Mouse (Mus musculus) CH12.LX (cell line): ENCODE measurements around the gene Ylpm1. TPM values are rescaled to one million over a fixed set of nuclear protein-coding genes. Genes with fewer than 3 reads are reported as not detected.

Experiments used
- DNase-seq: peaks from one replicate; pipeline ENCODE4 v3.0.0-alpha.2; 2013; ENCODE audit errors: extremely low read depth
- H3K27ac ChIP-seq: 2 replicates; pipeline ENCODE4 v1.5.1; 2012; ENCODE audit warnings: low read depth, mild to moderate bottlenecking, control low read depth, moderate library complexity; ENCODE audit not compliant: insufficient read depth
- H3K27me3 ChIP-seq: replicated peaks from 2 replicates; pipeline ENCODE3; 2012; ENCODE audit warnings: inconsistent platforms
- H3K36me3 ChIP-seq, 2 experiments: replicated peaks in 1 of 2; 2 replicates each; pipeline versions ENCODE3 to v1.6.1; 2012; ENCODE audit warnings: inconsistent platforms in 1 of 2, low read length in 1 of 2, mild to moderate bottlenecking in 1 of 2, mixed read lengths in 1 of 2, moderate library complexity in 1 of 2; ENCODE audit not compliant: control insufficient read depth in 1 of 2, insufficient read depth in 1 of 2
- H3K4me1 ChIP-seq, 2 experiments: 2 replicates each; pipeline ENCODE4 v1.6.1; 2012; ENCODE audit warnings: inconsistent platforms in 1 of 2, moderate library complexity in 1 of 2; ENCODE audit not compliant: insufficient read depth in 2 of 2, control insufficient read depth in 1 of 2
- H3K4me2 ChIP-seq: 2 replicates; pipeline ENCODE4 v1.6.1; 2012; ENCODE audit warnings: low read depth, mild to moderate bottlenecking, control low read depth; ENCODE audit not compliant: poor library complexity, insufficient read depth, severe bottlenecking
- H3K4me3 ChIP-seq, 3 experiments: fragments of 150-350 bp in 1 of 3; sonication (generic) in 1 of 3; replicated peaks in 1 of 3; 2 replicates each; pipeline versions ENCODE3 to v1.5.1; 2011 to 2012; ENCODE audit warnings: low read depth in 2 of 3, low read length in 2 of 3, mild to moderate bottlenecking in 2 of 3, moderate library complexity in 2 of 3, control low read depth in 1 of 3, improper control_type of control experiment in 1 of 3, inconsistent platforms in 1 of 3, mixed read lengths in 1 of 3; ENCODE audit not compliant: poor library complexity in 1 of 3
- H3K79me2 ChIP-seq: replicated peaks from 2 replicates; pipeline ENCODE4 v1.6.1; 2012; ENCODE audit warnings: mild to moderate bottlenecking, moderate library complexity; ENCODE audit not compliant: control insufficient read depth, poor library complexity, insufficient read depth, severe bottlenecking; ENCODE audit errors: extremely low read depth
- H3K9ac ChIP-seq: 2 replicates; pipeline ENCODE4 v1.6.1; 2012; ENCODE audit warnings: low read depth, mild to moderate bottlenecking, control low read depth, moderate library complexity; ENCODE audit not compliant: insufficient read depth
- H3K9me3 ChIP-seq: replicated peaks from 2 replicates; pipeline ENCODE3; 2012; ENCODE audit warnings: low read length, inconsistent platforms, mixed read lengths
- BHLHE40 ChIP-seq: IDR thresholded peaks from 2 replicates; pipeline ENCODE4 v1.6.1; 2011; ENCODE audit warnings: mild to moderate bottlenecking, low read depth, low read length, improper control_type of control experiment
- CHD1 ChIP-seq: IDR thresholded peaks from 2 replicates; pipeline ENCODE4 v1.6.1; 2012; ENCODE audit warnings: low read depth, low read length, improper control_type of control experiment, inconsistent platforms
- CHD2 ChIP-seq: IDR thresholded peaks from 2 replicates; pipeline ENCODE4 v1.6.1; 2011; ENCODE audit warnings: low read length, improper control_type of control experiment
- CTCF ChIP-seq, 2 experiments: IDR thresholded peaks in 1 of 2; conservative IDR thresholded peaks in 1 of 2; 2 replicates each; pipeline ENCODE4 v1.5.1; 2011 to 2012; ENCODE audit warnings: low read depth in 2 of 2, low read length in 2 of 2, improper control_type of control experiment in 1 of 2, inconsistent platforms in 1 of 2, mild to moderate bottlenecking in 1 of 2, moderate library complexity in 1 of 2
- EP300 ChIP-seq: IDR thresholded peaks from 2 replicates; pipeline ENCODE4 v1.6.1; 2011; ENCODE audit warnings: low read length, improper control_type of control experiment
- ETS1 ChIP-seq: conservative IDR thresholded peaks from 2 replicates; pipeline ENCODE4 v1.6.1; 2012; ENCODE audit warnings: low read depth, mild to moderate bottlenecking, inconsistent platforms, low read length, improper control_type of control experiment, moderate library complexity
- IRF4 ChIP-seq: IDR thresholded peaks from 2 replicates; pipeline ENCODE4 v1.6.1; 2014; ENCODE audit warnings: low read depth, mild to moderate bottlenecking, inconsistent platforms, low read length, improper control_type of control experiment
- KAT2A ChIP-seq: IDR thresholded peaks from 2 replicates; pipeline ENCODE4 v1.6.1; 2012; ENCODE audit warnings: low read length, improper control_type of control experiment, inconsistent platforms; ENCODE audit not compliant: insufficient replicate concordance
- MAZ ChIP-seq: IDR thresholded peaks from 2 replicates; pipeline ENCODE4 v1.6.1; 2012; ENCODE audit warnings: low read depth, mild to moderate bottlenecking, inconsistent platforms, low read length, improper control_type of control experiment, moderate library complexity
- NELFE ChIP-seq: IDR thresholded peaks from 2 replicates; pipeline ENCODE4 v1.6.1; 2011; ENCODE audit warnings: low read depth, low read length, improper control_type of control experiment
- POLR2A ChIP-seq: IDR thresholded peaks from 2 replicates; pipeline ENCODE4 v1.6.1; 2011; ENCODE audit warnings: low read depth, mild to moderate bottlenecking, improper control_type of control experiment, low read length
- POLR2AphosphoS2 ChIP-seq: IDR thresholded peaks from 2 replicates; pipeline ENCODE4 v1.6.1; 2011; ENCODE audit warnings: low read depth, low read length, improper control_type of control experiment
- RAD21 ChIP-seq: IDR thresholded peaks from 2 replicates; pipeline ENCODE4 v1.6.1; 2011; ENCODE audit warnings: low read depth, mild to moderate bottlenecking, low read length, improper control_type of control experiment, moderate library complexity
- RCOR1 ChIP-seq: conservative IDR thresholded peaks from 2 replicates; pipeline ENCODE4 v1.6.1; 2012; ENCODE audit warnings: low read depth, mild to moderate bottlenecking, inconsistent platforms, low read length, improper control_type of control experiment
- SMC3 ChIP-seq: IDR thresholded peaks from 2 replicates; pipeline ENCODE4 v1.6.1; 2011; ENCODE audit warnings: low read depth, low read length, improper control_type of control experiment
- TBP ChIP-seq: conservative IDR thresholded peaks from 2 replicates; pipeline ENCODE4 v1.6.1; 2011; ENCODE audit warnings: low read depth, low read length, improper control_type of control experiment
- USF1 ChIP-seq: IDR thresholded peaks from 2 replicates; pipeline ENCODE4 v1.6.1; 2014; ENCODE audit warnings: low read depth, mild to moderate bottlenecking, inconsistent platforms, low read length, improper control_type of control experiment
- ZKSCAN1 ChIP-seq: IDR thresholded peaks from 2 replicates; pipeline ENCODE4 v1.6.1; 2012; ENCODE audit warnings: low read depth, inconsistent platforms, low read length, improper control_type of control experiment, borderline replicate concordance
- ZMIZ1 ChIP-seq: IDR thresholded peaks from 2 replicates; pipeline ENCODE4 v1.6.1; 2012; ENCODE audit warnings: low read depth, mild to moderate bottlenecking, inconsistent platforms, low read length, improper control_type of control experiment
- ZNF384 ChIP-seq: IDR thresholded peaks from 2 replicates; pipeline ENCODE4 v1.6.1; 2012; ENCODE audit warnings: low read depth, low read length, improper control_type of control experiment, inconsistent platforms
- dilution Hi-C: fragments of 300-500 bp; cut with MboI; formaldehyde crosslinking; loops from 2 replicates; pipeline ENCODE4 v1.14.3; 2020; ENCODE audit warnings: low sequenced_read_pairs; ENCODE audit not compliant: extremely low pct_unique_long_range_greater_than_20kb, extremely low pct_ligation_motif_present
- in situ Hi-C: fragments of 300-500 bp; cut with MboI; formaldehyde crosslinking; loops from 3 replicates; pipeline ENCODE4 v1.14.3; 2019; ENCODE audit warnings: low sequenced_read_pairs, low pct_ligation_motif_present, low pct_unique_long_range_greater_than_20kb, mixed read lengths
- polyA plus RNA-seq: library from polyadenylated mRNA; unstranded; fragments of >175 nt; gene quantifications from 2 replicates; pipeline ENCODE4 v1.2.1, GENCODE M21; 2012; ENCODE audit warnings: low read depth; ENCODE audit not compliant: insufficient read length
- total RNA-seq, 2 experiments: library from RNA; depleted of rRNA; stranded (reverse); fragments of 300-350 nt in 1 of 2; fragments of >200 nt in 1 of 2; gene quantifications; 2 replicates each; pipeline ENCODE4 v1.2.3; 2012 to 2014

Gene Ylpm1
- total and polyA plus RNA-seq, 3 experiments: 19.3 to 56.8 (median 20.1) TPM

GRCm38 (mm10) chr12:85006206-85006605 is 10.1 kb downstream of the Ylpm1 start:
- no peak for TF ChIP-seq BHLHE40
- TF ChIP-seq SMC3: no peak
- TF ChIP-seq CHD2: no peak
- no peak for TF ChIP-seq IRF4
- TF ChIP-seq ZNF384: no peak
- no peak for TF ChIP-seq NELFE
- no peak for TF ChIP-seq TBP
- no peak for TF ChIP-seq POLR2A
- no peak for TF ChIP-seq POLR2AphosphoS2
- TF ChIP-seq CTCF (conservative IDR thresholded peaks at IDR 0.05 in 1 of 2, IDR thresholded peaks at IDR 0.05 in 1 of 2; ENCODE audit: low read depth in 2 of 2, low read length in 2 of 2): no peak
- no peak for TF ChIP-seq KAT2A
- Histone ChIP-seq H3K27ac (no peak overlapping the region), H3K36me3 (peaks cover 2 to 53% of the 10 kb centered on the region in 2 experiments), H3K4me2 (no peak overlapping the region), H3K4me3 (no peak overlapping the region), H3K27me3 (no peaks in the 10 kb centered on the region), H3K9me3 (no peaks in the 10 kb centered on the region), H3K9ac (no peak overlapping the region), H3K4me1 (peaks cover 3 to 6% of the 10 kb centered on the region in 2 experiments; a peak in 2 of 4 replicates), H3K79me2 (peaks cover 48% of the 10 kb centered on the region)
- dilution Hi-C loops: no loop called here
- in situ Hi-C loops: no loop called here
- no peak for DNase-seq

- Histone ChIP-seq H3K9ac (no peak overlapping the region), H3K36me3 (peaks cover 3 to 54% of the 10 kb centered on the region in 2 experiments)
- TF ChIP-seq EP300 (no peak), RAD21 (no peak), MAZ (no peak), ETS1 (no peak), USF1 (no peak), ZKSCAN1 (no peak), RCOR1 (no peak), CHD1 (no peak), ZMIZ1 (no peak)
- TF ChIP-seq, all 38 proteins: peak for 0
- Histone ChIP-seq H3K4me2 (no peak overlapping the region), H3K79me2 (peaks cover 42% of the 10 kb centered on the region), H3K9me3 (no peaks in the 10 kb centered on the region), H3K4me1 (peaks cover 3 to 6% of the 10 kb centered on the region in 2 experiments; a peak in 2 of 4 replicates), H3K27ac (no peak overlapping the region), H3K27me3 (no peaks in the 10 kb centered on the region), H3K4me3 (no peak overlapping the region)
- DNase-seq: no peak
- in situ Hi-C loops (no loop called here), dilution Hi-C loops (no loop called here)
Observed at GRCm38 (mm10) chr12:85007021-85007420, 10.9 kb downstream of the Ylpm1 start.
